Mouse (Mus musculus) G1E-ER4 (cell line): ENCODE data around the gene Ccdc69. TPM values are rescaled to one million over a fixed set of nuclear protein-coding genes. Genes with fewer than 3 reads are reported as not detected.

Experiments used
- GATA1 ChIP-seq: IDR thresholded peaks from one replicate; pipeline ENCODE4 v1.8.0; 2012; ENCODE audit warnings: low read length, inconsistent platforms
- polyA plus RNA-seq: library from polyadenylated mRNA; stranded (reverse); fragments of >175 nt; gene quantifications from 2 replicates; pipeline ENCODE4 v1.2.3, GENCODE M21; 2012

Ccdc69 gene
- polyA plus RNA-seq, 1 experiment: not detected

- TF ChIP-seq GATA1: no peak
These were observed 21.3 kb upstream of the Ccdc69 start for GRCm38 (mm10) chr11:55099019-55099771.

- no peak for TF ChIP-seq GATA1
These were observed 20.4 kb upstream of the Ccdc69 start for GRCm38 (mm10) chr11:55098189-55098915.

- TF ChIP-seq GATA1: no peak
These were observed 19.7 kb upstream of the Ccdc69 start, which contains the start of gene Gm2a for GRCm38 (mm10) chr11:55097463-55098188. Gene Gm2a (plus strand): TSS chr11:55098115.

- TF ChIP-seq GATA1: no peak
These were observed 19.0 kb upstream of the Ccdc69 start for GRCm38 (mm10) chr11:55096731-55097462.

GRCm38 (mm10) chr11:55093096-55093495 lies 15.2 kb upstream of the Ccdc69 start:
- TF ChIP-seq GATA1: no peak

GRCm38 (mm10) chr11:55089892-55090291 lies 12.0 kb upstream of the Ccdc69 start:
- no peak for TF ChIP-seq GATA1

- TF ChIP-seq GATA1: no peak
These were observed 9.1 kb upstream of the Ccdc69 start for GRCm38 (mm10) chr11:55087006-55087405.

- no peak for TF ChIP-seq GATA1
These were observed 7.5 kb upstream of the Ccdc69 start for GRCm38 (mm10) chr11:55085396-55085795.

GRCm38 (mm10) chr11:55084629-55085028 lies 6.7 kb upstream of the Ccdc69 start:
- no peak for TF ChIP-seq GATA1

- TF ChIP-seq GATA1: no peak
These were observed 3.3 kb upstream of the Ccdc69 start for GRCm38 (mm10) chr11:55081206-55081605.

GRCm38 (mm10) chr11:55079180-55079579 lies 1.2 kb upstream of the Ccdc69 start:
- TF ChIP-seq GATA1: no peak

GRCm38 (mm10) chr11:55078502-55078901 lies 571 bp upstream of the Ccdc69 start:
- no peak for TF ChIP-seq GATA1

GRCm38 (mm10) chr11:55076234-55076633 lies 1.7 kb downstream of the Ccdc69 start:
- no peak for TF ChIP-seq GATA1

- TF ChIP-seq GATA1: no peak
These were observed 2.3 kb downstream of the Ccdc69 start for GRCm38 (mm10) chr11:55075602-55076001.

- no peak for TF ChIP-seq GATA1
These were observed 4.7 kb downstream of the Ccdc69 start for GRCm38 (mm10) chr11:55073191-55073590.

- no peak for TF ChIP-seq GATA1
These were observed 5.5 kb downstream of the Ccdc69 start for GRCm38 (mm10) chr11:55072467-55072866.
